Mouse (Mus musculus) spleen, postnatal 36 days (tissue): Measurements from ENCODE around the gene Ppp1r9a.

Source experiments
- DNase-seq, 2 experiments: peaks; one replicate each; pipeline ENCODE4 v3.0.0; 2022; ENCODE audit warnings: low spot score in 2 of 2, mixed read lengths in 1 of 2

Gene Ppp1r9a

GRCm38 (mm10) chr6:5039316-5039715, 136.6 kb downstream of the Ppp1r9a start:
- DNase-seq, result no peak

GRCm38 (mm10) chr6:5045854-5046253, 143.1 kb downstream of the Ppp1r9a start:
- DNase-seq, result no peak

GRCm38 (mm10) chr6:5048025-5048424, 145.3 kb downstream of the Ppp1r9a start:
- DNase-seq, result no peak

- DNase-seq, result peak in 1 of 2 experiments; percentile 4
Observed at GRCm38 (mm10) chr6:5052309-5052708, 149.6 kb downstream of the Ppp1r9a start.

- DNase-seq, result no peak
Observed at GRCm38 (mm10) chr6:5054446-5055095, 151.9 kb downstream of the Ppp1r9a start.

GRCm38 (mm10) chr6:5074736-5075135, 172.0 kb downstream of the Ppp1r9a start:
- DNase-seq, result no peak

GRCm38 (mm10) chr6:5075680-5076079, 173.0 kb downstream of the Ppp1r9a start:
- DNase-seq, result no peak

- no peak for DNase-seq
Observed at GRCm38 (mm10) chr6:5078009-5078408, 175.3 kb downstream of the Ppp1r9a start.

GRCm38 (mm10) chr6:5079108-5079507, 176.4 kb downstream of the Ppp1r9a start:
- DNase-seq, result no peak

- DNase-seq, result no peak
Observed at GRCm38 (mm10) chr6:5080094-5080493, 177.4 kb downstream of the Ppp1r9a start.

GRCm38 (mm10) chr6:5080496-5080895, 177.8 kb downstream of the Ppp1r9a start:
- DNase-seq, result no peak

- no peak for DNase-seq
Observed at GRCm38 (mm10) chr6:5081099-5081498, 178.4 kb downstream of the Ppp1r9a start.

- DNase-seq, result no peak
Observed at GRCm38 (mm10) chr6:5082144-5082543, 179.4 kb downstream of the Ppp1r9a start.

GRCm38 (mm10) chr6:5082740-5083139, 180.0 kb downstream of the Ppp1r9a start:
- no peak for DNase-seq

- DNase-seq, result no peak
Observed at GRCm38 (mm10) chr6:5083957-5084356, 181.2 kb downstream of the Ppp1r9a start.

- DNase-seq, result no peak
Observed at GRCm38 (mm10) chr6:5091873-5092272, 189.2 kb downstream of the Ppp1r9a start.

- DNase-seq, result no peak
Observed at GRCm38 (mm10) chr6:5092795-5093194, 190.1 kb downstream of the Ppp1r9a start.

- peak in 1 of 2 experiments; percentile 18 for DNase-seq
Observed at GRCm38 (mm10) chr6:5093516-5093915, 190.8 kb downstream of the Ppp1r9a start.

- no peak for DNase-seq
Observed at GRCm38 (mm10) chr6:5095365-5095973, 192.8 kb downstream of the Ppp1r9a start.

- DNase-seq, result no peak
Observed at GRCm38 (mm10) chr6:5097309-5097708, 194.6 kb downstream of the Ppp1r9a start.

GRCm38 (mm10) chr6:5099282-5099681, 196.6 kb downstream of the Ppp1r9a start:
- DNase-seq, result no peak

GRCm38 (mm10) chr6:5099842-5100241, 197.1 kb downstream of the Ppp1r9a start:
- DNase-seq, result no peak

- no peak for DNase-seq
Observed at GRCm38 (mm10) chr6:5100347-5100746, 197.6 kb downstream of the Ppp1r9a start.

- no peak for DNase-seq
Observed at GRCm38 (mm10) chr6:5102741-5103140, 200.0 kb downstream of the Ppp1r9a start.
